Mouse (Mus musculus): ENCODE results near the gene Laptm5. TPM values are rescaled to one million over a fixed set of nuclear protein-coding genes. Genes with fewer than 3 reads are reported as not detected.

The Laptm5 gene
- polyA plus RNA-seq, 1 experiment from 2014 or later, result 18.2 TPM

- no peak overlapping the region for H3K9ac ChIP-seq (ENCODE audit: low read depth, low read length)
- H3K4me3 ChIP-seq (ENCODE audit: low read depth, low read length), result no peak overlapping the region
- H3K27me3 ChIP-seq (ENCODE audit: control insufficient read depth, insufficient read depth, low read length), result no peaks in the 10 kb centered on the region
- WGBS (ENCODE audit: insufficient replicate concordance), result 68% methylated on average over 3 of the region's 3 CpGs
- no peak overlapping the region for H3K4me2 ChIP-seq
- H3K27ac ChIP-seq (ENCODE audit: low read depth, low read length), result no peak overlapping the region; the same call in 1 of the 2 replicates
- peaks cover 4% of the 10 kb centered on the region for H3K4me1 ChIP-seq (ENCODE audit: control insufficient read depth, insufficient read depth, low read length)
- no peaks in the 10 kb centered on the region for H3K36me3 ChIP-seq (ENCODE audit: control insufficient read depth, insufficient read depth, low read length)
- H3K9me3 ChIP-seq (replicated peaks; ENCODE audit: control insufficient read depth, low read length), result no peaks in the 10 kb centered on the region
- ATAC-seq (replicated peaks; ENCODE audit: insufficient number of reproducible peaks, low FRiP score, low TSS enrichment), result no peak
Observed at GRCm38 (mm10) chr4:130913511-130913910, 586 bp downstream of the Laptm5 start.

GRCm38 (mm10) chr4:130914011-130914410, 1.1 kb downstream of the Laptm5 start:
- ATAC-seq (replicated peaks; ENCODE audit: insufficient number of reproducible peaks, low FRiP score, low TSS enrichment), result no peak
- Histone ChIP-seq H3K9me3 (replicated peaks; ENCODE audit: control insufficient read depth, low read length) (no peaks in the 10 kb centered on the region), H3K9ac (ENCODE audit: low read depth, low read length) (no peak overlapping the region), H3K4me1 (ENCODE audit: control insufficient read depth, insufficient read depth, low read length) (peaks cover 4% of the 10 kb centered on the region), H3K27ac (ENCODE audit: low read depth, low read length) (no peak overlapping the region), H3K36me3 (ENCODE audit: control insufficient read depth, insufficient read depth, low read length) (no peaks in the 10 kb centered on the region), H3K4me3 (ENCODE audit: low read depth, low read length) (no peak overlapping the region), H3K4me2 (no peak overlapping the region), H3K27me3 (ENCODE audit: control insufficient read depth, insufficient read depth, low read length) (no peaks in the 10 kb centered on the region)
- 83% methylated on average over 4 of the region's 4 CpGs for WGBS (ENCODE audit: insufficient replicate concordance)

- Histone ChIP-seq H3K27me3 (ENCODE audit: control insufficient read depth, insufficient read depth, low read length) (no peaks in the 10 kb centered on the region), H3K4me2 (no peak overlapping the region), H3K4me1 (ENCODE audit: control insufficient read depth, insufficient read depth, low read length) (peaks cover 7% of the 10 kb centered on the region), H3K9ac (ENCODE audit: low read depth, low read length) (no peak overlapping the region), H3K9me3 (replicated peaks; ENCODE audit: control insufficient read depth, low read length) (no peaks in the 10 kb centered on the region), H3K36me3 (ENCODE audit: control insufficient read depth, insufficient read depth, low read length) (no peaks in the 10 kb centered on the region), H3K27ac (ENCODE audit: low read depth, low read length) (no peak overlapping the region), H3K4me3 (ENCODE audit: low read depth, low read length) (no peak overlapping the region)
- WGBS (ENCODE audit: insufficient replicate concordance), result 54% methylated on average over 7 of the region's 7 CpGs
- no peak for ATAC-seq (replicated peaks; ENCODE audit: insufficient number of reproducible peaks, low FRiP score, low TSS enrichment)
Observed at GRCm38 (mm10) chr4:130914527-130914926, 1.6 kb downstream of the Laptm5 start.

- no peaks in the 10 kb centered on the region for H3K27me3 ChIP-seq (ENCODE audit: control insufficient read depth, insufficient read depth, low read length)
- H3K36me3 ChIP-seq (ENCODE audit: control insufficient read depth, insufficient read depth, low read length), result no peaks in the 10 kb centered on the region
- H3K9me3 ChIP-seq (replicated peaks; ENCODE audit: control insufficient read depth, low read length), result no peaks in the 10 kb centered on the region
- WGBS (ENCODE audit: insufficient replicate concordance), result 59% methylated on average over 12 of the region's 12 CpGs
- no peak overlapping the region for H3K4me2 ChIP-seq
- H3K4me1 ChIP-seq (ENCODE audit: control insufficient read depth, insufficient read depth, low read length), result peaks cover 9% of the 10 kb centered on the region; the same call in 1 of the 2 replicates
- no peak overlapping the region for H3K4me3 ChIP-seq (ENCODE audit: low read depth, low read length)
- ATAC-seq (replicated peaks; ENCODE audit: insufficient number of reproducible peaks, low FRiP score, low TSS enrichment), result no peak
- no peak overlapping the region for H3K9ac ChIP-seq (ENCODE audit: low read depth, low read length)
- H3K27ac ChIP-seq (ENCODE audit: low read depth, low read length), result no peak overlapping the region
Observed at GRCm38 (mm10) chr4:130915006-130915667, 2.2 kb downstream of the Laptm5 start.

- Histone ChIP-seq H3K4me3 (ENCODE audit: low read depth, low read length) (no peak overlapping the region), H3K9me3 (replicated peaks; ENCODE audit: control insufficient read depth, low read length) (no peaks in the 10 kb centered on the region), H3K9ac (ENCODE audit: low read depth, low read length) (no peak overlapping the region), H3K27me3 (ENCODE audit: control insufficient read depth, insufficient read depth, low read length) (no peaks in the 10 kb centered on the region), H3K36me3 (ENCODE audit: control insufficient read depth, insufficient read depth, low read length) (no peaks in the 10 kb centered on the region), H3K4me2 (no peak overlapping the region), H3K27ac (ENCODE audit: low read depth, low read length) (no peak overlapping the region), H3K4me1 (ENCODE audit: control insufficient read depth, insufficient read depth, low read length) (peaks cover 9% of the 10 kb centered on the region; the same call in 1 of the 2 replicates)
- WGBS (ENCODE audit: insufficient replicate concordance), result 59% methylated on average over 7 of the region's 7 CpGs
- no peak for ATAC-seq (replicated peaks; ENCODE audit: insufficient number of reproducible peaks, low FRiP score, low TSS enrichment)
Observed at GRCm38 (mm10) chr4:130915668-130916035, 2.7 kb downstream of the Laptm5 start.

GRCm38 (mm10) chr4:130916639-130917038, 3.7 kb downstream of the Laptm5 start:
- WGBS (ENCODE audit: insufficient replicate concordance), result 81% methylated on average over 7 of the region's 7 CpGs
- no peak overlapping the region for H3K4me2 ChIP-seq
- no peak overlapping the region for H3K27ac ChIP-seq (ENCODE audit: low read depth, low read length)
- H3K4me1 ChIP-seq (ENCODE audit: control insufficient read depth, insufficient read depth, low read length), result peaks cover 9% of the 10 kb centered on the region; the same call in 1 of the 2 replicates
- H3K9me3 ChIP-seq (replicated peaks; ENCODE audit: control insufficient read depth, low read length), result no peaks in the 10 kb centered on the region
- ATAC-seq (replicated peaks; ENCODE audit: insufficient number of reproducible peaks, low FRiP score, low TSS enrichment), result no peak
- H3K9ac ChIP-seq (ENCODE audit: low read depth, low read length), result no peak overlapping the region
- no peak overlapping the region for H3K4me3 ChIP-seq (ENCODE audit: low read depth, low read length)
- H3K27me3 ChIP-seq (ENCODE audit: control insufficient read depth, insufficient read depth, low read length), result no peaks in the 10 kb centered on the region
- H3K36me3 ChIP-seq (ENCODE audit: control insufficient read depth, insufficient read depth, low read length), result no peaks in the 10 kb centered on the region

- ATAC-seq (replicated peaks; ENCODE audit: insufficient number of reproducible peaks, low FRiP score, low TSS enrichment), result no peak
- no peaks in the 10 kb centered on the region for H3K9me3 ChIP-seq (replicated peaks; ENCODE audit: control insufficient read depth, low read length)
- H3K36me3 ChIP-seq (ENCODE audit: control insufficient read depth, insufficient read depth, low read length), result no peaks in the 10 kb centered on the region
- H3K4me1 ChIP-seq (ENCODE audit: control insufficient read depth, insufficient read depth, low read length), result peaks cover 9% of the 10 kb centered on the region; the same call in 1 of the 2 replicates
- H3K4me2 ChIP-seq, result no peak overlapping the region
- H3K27me3 ChIP-seq (ENCODE audit: control insufficient read depth, insufficient read depth, low read length), result no peaks in the 10 kb centered on the region
- no peak overlapping the region for H3K9ac ChIP-seq (ENCODE audit: low read depth, low read length)
- H3K4me3 ChIP-seq (ENCODE audit: low read depth, low read length), result no peak overlapping the region
- H3K27ac ChIP-seq (ENCODE audit: low read depth, low read length), result no peak overlapping the region
- 61% methylated on average over 4 of the region's 4 CpGs for WGBS (ENCODE audit: insufficient replicate concordance)
Observed at GRCm38 (mm10) chr4:130917564-130917963, 4.6 kb downstream of the Laptm5 start.

- WGBS (ENCODE audit: insufficient replicate concordance), result 62% methylated on average over 10 of the region's 10 CpGs
- no peaks in the 10 kb centered on the region for H3K9me3 ChIP-seq (replicated peaks; ENCODE audit: control insufficient read depth, low read length)
- no peaks in the 10 kb centered on the region for H3K36me3 ChIP-seq (ENCODE audit: control insufficient read depth, insufficient read depth, low read length)
- H3K9ac ChIP-seq (ENCODE audit: low read depth, low read length), result no peak overlapping the region
- H3K27me3 ChIP-seq (ENCODE audit: control insufficient read depth, insufficient read depth, low read length), result no peaks in the 10 kb centered on the region
- no peak for ATAC-seq (replicated peaks; ENCODE audit: insufficient number of reproducible peaks, low FRiP score, low TSS enrichment)
- no peak overlapping the region for H3K4me2 ChIP-seq
- H3K4me1 ChIP-seq (ENCODE audit: control insufficient read depth, insufficient read depth, low read length), result peaks cover 9% of the 10 kb centered on the region; the same call in 1 of the 2 replicates
- H3K4me3 ChIP-seq (ENCODE audit: low read depth, low read length), result no peak overlapping the region
- no peak overlapping the region for H3K27ac ChIP-seq (ENCODE audit: low read depth, low read length)
Observed at GRCm38 (mm10) chr4:130918805-130919749, 6.2 kb downstream of the Laptm5 start.
